Mouse (Mus musculus): ENCODE results near the gene Adra2b. TPM values are rescaled to one million over a fixed set of nuclear protein-coding genes. Genes with fewer than 3 reads are reported as not detected.

Gene Adra2b
- polyA plus RNA-seq (2014; fragmentation: Nextera tagmentation; extraction: Ambion mirVana): 20.1 and 20.7 TPM in 2 replicates

DNA sequence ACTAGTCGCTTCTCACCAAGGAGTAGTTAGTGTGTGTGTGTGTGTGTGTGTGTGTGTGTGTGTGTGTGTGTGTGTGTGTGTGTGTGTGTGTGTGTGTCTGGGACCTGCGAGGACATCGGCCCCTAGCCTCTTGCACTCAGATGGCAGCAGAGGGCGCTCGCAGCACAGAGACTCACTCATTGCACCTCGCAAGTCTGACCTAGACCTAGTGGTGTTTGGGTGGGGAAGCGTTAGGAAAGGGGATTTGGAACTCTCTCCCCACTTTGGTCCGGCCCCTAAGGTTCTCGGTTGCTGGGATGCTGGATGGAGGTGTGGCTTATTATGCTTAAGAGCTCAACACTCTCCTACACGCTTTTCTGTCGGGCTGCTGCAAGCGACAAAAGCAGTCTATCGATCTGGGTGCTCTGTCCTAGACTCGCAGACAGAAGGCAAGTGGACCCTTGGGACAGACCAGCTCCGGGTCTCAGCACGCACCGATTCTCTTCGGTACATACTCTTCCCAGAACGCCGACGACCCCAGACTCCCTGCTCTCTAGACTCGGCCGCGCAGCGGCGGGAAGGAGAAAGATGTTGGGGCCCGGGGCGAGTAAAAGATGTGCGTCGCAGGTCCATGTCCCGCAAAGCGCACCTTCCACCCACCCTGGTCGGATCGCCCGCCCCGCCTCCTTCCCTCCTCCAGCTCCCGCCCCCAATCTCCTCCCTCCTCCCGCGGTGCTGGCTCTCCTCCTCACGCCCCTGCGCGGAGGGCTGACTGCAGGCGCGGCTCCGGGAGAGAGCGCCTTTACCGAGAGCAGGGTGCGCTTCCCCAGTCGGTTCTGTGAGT is at the start of gene Adra2b:
TSS of gene Adra2b (plus strand) at position 750 of the 823 bp plus-strand sequence.
- H3K9ac ChIP-seq (ENCODE audit: low read depth, low read length): peak within 1 kb of the TSS; percentile 67
- no peaks in the 10 kb centered on the region for H3K36me3 ChIP-seq (ENCODE audit: control insufficient read depth, insufficient read depth, low read length)
- peak within 1 kb of the TSS; percentile 64 for H3K4me3 ChIP-seq (ENCODE audit: low read depth, low read length)
- WGBS: under 1% methylated on average over 48 of the region's 49 CpGs
- H3K4me2 ChIP-seq: peak within 1 kb of the TSS; percentile 89
- peaks cover 65% of the 10 kb centered on the region for H3K27me3 ChIP-seq (replicated peaks; ENCODE audit: control insufficient read depth, insufficient read depth, low read length)
- H3K4me1 ChIP-seq (replicated peaks; ENCODE audit: control insufficient read depth, insufficient read depth, low read length): peaks cover 6% of the 10 kb centered on the region
- H3K9me3 ChIP-seq (ENCODE audit: control insufficient read depth, low read length): no peaks in the 10 kb centered on the region
- H3K27ac ChIP-seq (ENCODE audit: low read depth, low read length): peak within 1 kb of the TSS; percentile 21; the same call in 1 of the 2 replicates
- ATAC-seq (replicated peaks; ENCODE audit: low FRiP score) (peak; percentile 88), DNase-seq (ENCODE audit: low spot score) (peak; percentile 83)

DNA sequence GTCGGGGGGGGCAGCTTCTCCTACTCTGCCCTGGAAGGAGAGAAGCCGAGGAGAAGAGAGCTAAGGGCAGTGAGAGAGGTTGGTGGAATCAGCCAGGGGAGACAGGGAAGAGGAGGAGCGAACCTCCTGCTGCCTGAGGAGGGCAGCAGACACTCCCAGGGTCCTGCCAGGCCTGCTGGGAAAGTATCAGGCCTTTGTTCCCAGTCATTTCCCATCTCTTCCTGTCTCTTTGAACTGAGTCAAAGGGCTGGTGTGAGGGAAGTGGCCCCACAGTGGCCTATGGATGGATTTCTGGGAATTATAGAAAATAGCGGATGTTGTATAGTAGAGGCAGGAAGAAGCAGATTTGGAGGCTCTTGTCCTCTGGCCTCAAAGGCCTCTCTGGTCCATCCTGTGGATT is 49.1 kb upstream of the Adra2b start:
- no peak overlapping the region for H3K9ac ChIP-seq (ENCODE audit: low read depth, low read length)
- no peaks in the 10 kb centered on the region for H3K36me3 ChIP-seq (ENCODE audit: control insufficient read depth, insufficient read depth, low read length)
- DNase-seq (ENCODE audit: low spot score) (no peak), ATAC-seq (replicated peaks; ENCODE audit: low FRiP score) (no peak; the same call in 1 of the 2 replicates)
- no peaks in the 10 kb centered on the region for H3K27me3 ChIP-seq (replicated peaks; ENCODE audit: control insufficient read depth, insufficient read depth, low read length)
- 45% methylated on average over 4 of the region's 4 CpGs for WGBS
- no peak overlapping the region for H3K4me2 ChIP-seq
- H3K4me3 ChIP-seq (ENCODE audit: low read depth, low read length): no peak overlapping the region
- peaks cover 4% of the 10 kb centered on the region for H3K4me1 ChIP-seq (replicated peaks; ENCODE audit: control insufficient read depth, insufficient read depth, low read length)
- no peaks in the 10 kb centered on the region for H3K9me3 ChIP-seq (ENCODE audit: control insufficient read depth, low read length)
- no peak overlapping the region for H3K27ac ChIP-seq (ENCODE audit: low read depth, low read length)

DNA sequence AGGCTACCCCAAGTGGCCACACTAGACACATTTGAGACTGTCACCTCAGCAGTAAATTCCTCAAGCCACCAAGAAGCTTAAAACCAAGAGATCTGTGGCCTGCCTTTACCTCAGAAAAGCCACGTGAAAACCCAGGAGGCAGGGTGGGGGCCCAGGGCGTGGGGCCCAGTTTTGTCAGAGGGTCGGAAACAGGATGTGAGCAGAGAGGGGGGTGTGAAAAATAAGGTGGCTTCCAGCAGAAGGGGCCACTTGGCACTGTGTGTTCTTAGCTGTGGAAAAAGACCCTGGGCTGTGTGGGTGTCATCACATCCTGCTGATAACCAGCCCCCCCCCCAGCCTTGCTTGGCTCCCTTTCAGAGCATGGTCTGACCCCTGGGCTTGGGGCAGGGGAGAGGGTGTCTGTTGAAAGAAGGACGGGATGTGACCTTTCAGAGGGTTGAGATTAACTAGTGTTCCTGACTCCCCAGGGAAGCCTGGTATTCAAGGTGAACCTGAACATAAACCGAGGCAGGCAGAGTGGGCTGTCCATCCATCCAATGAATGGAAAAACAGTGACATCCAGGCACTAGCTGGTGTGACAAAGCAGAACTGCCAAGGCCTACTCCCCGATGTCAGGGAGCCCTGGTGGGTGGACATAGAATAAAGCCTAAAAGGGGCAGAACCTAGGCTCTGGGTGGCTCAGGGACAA is 48.4 kb upstream of the Adra2b start:
- no peaks in the 10 kb centered on the region for H3K9me3 ChIP-seq (ENCODE audit: control insufficient read depth, low read length)
- H3K9ac ChIP-seq (ENCODE audit: low read depth, low read length): no peak overlapping the region
- H3K4me3 ChIP-seq (ENCODE audit: low read depth, low read length): no peak overlapping the region
- 44% methylated on average over 6 of the region's 6 CpGs for WGBS
- H3K4me1 ChIP-seq (replicated peaks; ENCODE audit: control insufficient read depth, insufficient read depth, low read length): peaks cover 4% of the 10 kb centered on the region
- no peak overlapping the region for H3K27ac ChIP-seq (ENCODE audit: low read depth, low read length)
- no peaks in the 10 kb centered on the region for H3K27me3 ChIP-seq (replicated peaks; ENCODE audit: control insufficient read depth, insufficient read depth, low read length)
- no peak overlapping the region for H3K4me2 ChIP-seq
- no peak for DNase-seq (ENCODE audit: low spot score)
- no peak for ATAC-seq (replicated peaks; ENCODE audit: low FRiP score)
- H3K36me3 ChIP-seq (ENCODE audit: control insufficient read depth, insufficient read depth, low read length): no peaks in the 10 kb centered on the region

DNA sequence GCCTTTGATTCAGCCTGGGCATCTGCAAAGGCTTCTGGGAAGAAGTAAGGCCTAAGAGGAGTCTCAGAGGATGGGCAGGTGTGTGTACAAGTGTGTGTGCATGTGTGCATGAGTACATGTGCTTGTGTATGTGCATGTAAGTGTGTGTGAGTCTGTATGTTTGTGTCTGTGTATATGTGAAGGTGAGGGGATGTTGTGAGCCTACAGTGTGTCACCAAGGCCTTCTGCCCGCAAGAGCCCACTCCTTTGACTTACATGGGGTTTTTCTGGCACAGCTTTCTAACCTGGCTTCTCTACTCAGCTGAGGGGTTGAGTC is 47.9 kb upstream of the Adra2b start:
- Histone ChIP-seq H3K27me3 (replicated peaks; ENCODE audit: control insufficient read depth, insufficient read depth, low read length) (no peaks in the 10 kb centered on the region), H3K9ac (ENCODE audit: low read depth, low read length) (no peak overlapping the region), H3K4me1 (replicated peaks; ENCODE audit: control insufficient read depth, insufficient read depth, low read length) (peaks cover 4% of the 10 kb centered on the region), H3K36me3 (ENCODE audit: control insufficient read depth, insufficient read depth, low read length) (no peaks in the 10 kb centered on the region), H3K9me3 (ENCODE audit: control insufficient read depth, low read length) (no peaks in the 10 kb centered on the region), H3K27ac (ENCODE audit: low read depth, low read length) (no peak overlapping the region), H3K4me3 (ENCODE audit: low read depth, low read length) (no peak overlapping the region), H3K4me2 (no peak overlapping the region)
- ATAC-seq (replicated peaks; ENCODE audit: low FRiP score) (no peak), DNase-seq (ENCODE audit: low spot score) (no peak)
- WGBS: 91% methylated on average over 1 of the region's 1 CpGs

DNA sequence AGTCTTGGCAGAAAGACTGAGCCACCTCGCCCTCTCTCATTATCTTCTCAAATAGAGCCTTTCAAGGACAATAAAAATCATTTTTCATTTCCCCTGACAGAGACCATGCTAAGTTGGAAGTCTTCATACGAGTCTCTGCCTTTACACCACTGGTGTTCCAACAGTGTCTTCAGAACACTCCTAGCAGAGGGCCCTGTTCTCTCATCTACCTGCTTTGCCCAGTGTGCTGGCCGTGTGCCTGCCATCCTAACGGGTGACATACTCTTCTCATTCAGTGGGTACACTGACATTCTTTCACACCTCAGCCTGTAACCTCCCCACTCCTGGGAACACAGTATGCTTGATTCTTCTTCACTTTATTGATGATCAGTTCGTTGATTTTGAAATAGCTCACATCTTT is 46.6 kb upstream of the Adra2b start:
- DNase-seq (ENCODE audit: low spot score) (no peak), ATAC-seq (replicated peaks; ENCODE audit: low FRiP score) (no peak)
- Histone ChIP-seq H3K4me1 (replicated peaks; ENCODE audit: control insufficient read depth, insufficient read depth, low read length) (peaks cover 4% of the 10 kb centered on the region), H3K9me3 (ENCODE audit: control insufficient read depth, low read length) (no peaks in the 10 kb centered on the region), H3K4me3 (ENCODE audit: low read depth, low read length) (no peak overlapping the region), H3K4me2 (no peak overlapping the region), H3K9ac (ENCODE audit: low read depth, low read length) (no peak overlapping the region), H3K27ac (ENCODE audit: low read depth, low read length) (no peak overlapping the region), H3K27me3 (replicated peaks; ENCODE audit: control insufficient read depth, insufficient read depth, low read length) (no peaks in the 10 kb centered on the region), H3K36me3 (ENCODE audit: control insufficient read depth, insufficient read depth, low read length) (no peaks in the 10 kb centered on the region)
- 76% methylated on average over 5 of the region's 5 CpGs for WGBS

DNA sequence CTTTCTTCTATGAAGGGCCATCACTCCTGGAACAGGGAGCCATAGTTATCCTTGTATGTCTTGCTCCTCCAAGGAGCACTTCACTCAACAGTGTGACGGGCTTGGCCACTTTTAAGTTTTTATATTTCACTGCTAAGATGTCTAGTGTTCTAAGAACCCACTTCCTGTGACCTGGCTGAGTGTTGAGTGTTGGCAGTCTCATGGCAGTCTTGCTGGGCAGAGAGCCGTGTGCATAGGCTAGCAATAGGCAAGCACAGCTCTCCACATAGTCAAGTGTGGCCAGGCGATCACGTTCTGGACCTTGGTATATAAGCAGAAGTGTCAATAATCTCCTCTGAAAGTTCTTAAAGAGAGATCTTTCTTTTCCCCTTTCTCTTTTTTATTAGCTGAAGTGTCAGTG is 44.9 kb upstream of the Adra2b start:
- Histone ChIP-seq H3K4me1 (replicated peaks; ENCODE audit: control insufficient read depth, insufficient read depth, low read length) (peaks cover 4% of the 10 kb centered on the region), H3K27me3 (replicated peaks; ENCODE audit: control insufficient read depth, insufficient read depth, low read length) (no peaks in the 10 kb centered on the region), H3K36me3 (ENCODE audit: control insufficient read depth, insufficient read depth, low read length) (no peaks in the 10 kb centered on the region), H3K27ac (ENCODE audit: low read depth, low read length) (no peak overlapping the region), H3K4me2 (no peak overlapping the region), H3K9ac (ENCODE audit: low read depth, low read length) (no peak overlapping the region), H3K9me3 (ENCODE audit: control insufficient read depth, low read length) (no peaks in the 10 kb centered on the region), H3K4me3 (ENCODE audit: low read depth, low read length) (no peak overlapping the region)
- WGBS: 69% methylated on average over 4 of the region's 4 CpGs
- no peak for ATAC-seq (replicated peaks; ENCODE audit: low FRiP score)
- DNase-seq (ENCODE audit: low spot score): no peak

DNA sequence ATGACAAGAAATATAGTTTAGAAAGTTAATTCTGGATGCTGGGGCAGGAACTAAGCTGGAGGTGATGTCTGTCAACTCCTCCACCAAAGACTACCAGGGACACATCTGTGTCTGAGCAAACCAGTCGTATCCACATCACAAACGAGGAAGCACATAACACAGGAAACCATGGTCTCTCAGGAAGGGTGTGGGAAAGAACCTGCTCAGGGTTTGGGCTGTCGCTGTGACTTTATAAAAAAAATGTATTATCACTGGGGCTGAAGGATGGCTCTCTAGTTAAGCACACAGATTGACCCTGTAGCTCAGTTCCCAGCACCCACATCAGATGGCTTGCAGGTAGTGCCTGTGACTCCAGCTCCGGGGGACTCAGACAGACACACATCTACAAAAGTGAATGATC is 43.9 kb upstream of the Adra2b start:
- Histone ChIP-seq H3K36me3 (ENCODE audit: control insufficient read depth, insufficient read depth, low read length) (no peaks in the 10 kb centered on the region), H3K4me2 (no peak overlapping the region), H3K4me3 (ENCODE audit: low read depth, low read length) (no peak overlapping the region), H3K9me3 (ENCODE audit: control insufficient read depth, low read length) (no peaks in the 10 kb centered on the region), H3K9ac (ENCODE audit: low read depth, low read length) (no peak overlapping the region), H3K27ac (ENCODE audit: low read depth, low read length) (no peak overlapping the region), H3K27me3 (replicated peaks; ENCODE audit: control insufficient read depth, insufficient read depth, low read length) (no peaks in the 10 kb centered on the region), H3K4me1 (replicated peaks; ENCODE audit: control insufficient read depth, insufficient read depth, low read length) (peaks cover 4% of the 10 kb centered on the region)
- WGBS: 46% methylated on average over 4 of the region's 4 CpGs
- DNase-seq (ENCODE audit: low spot score) (no peak), ATAC-seq (replicated peaks; ENCODE audit: low FRiP score) (no peak)

DNA sequence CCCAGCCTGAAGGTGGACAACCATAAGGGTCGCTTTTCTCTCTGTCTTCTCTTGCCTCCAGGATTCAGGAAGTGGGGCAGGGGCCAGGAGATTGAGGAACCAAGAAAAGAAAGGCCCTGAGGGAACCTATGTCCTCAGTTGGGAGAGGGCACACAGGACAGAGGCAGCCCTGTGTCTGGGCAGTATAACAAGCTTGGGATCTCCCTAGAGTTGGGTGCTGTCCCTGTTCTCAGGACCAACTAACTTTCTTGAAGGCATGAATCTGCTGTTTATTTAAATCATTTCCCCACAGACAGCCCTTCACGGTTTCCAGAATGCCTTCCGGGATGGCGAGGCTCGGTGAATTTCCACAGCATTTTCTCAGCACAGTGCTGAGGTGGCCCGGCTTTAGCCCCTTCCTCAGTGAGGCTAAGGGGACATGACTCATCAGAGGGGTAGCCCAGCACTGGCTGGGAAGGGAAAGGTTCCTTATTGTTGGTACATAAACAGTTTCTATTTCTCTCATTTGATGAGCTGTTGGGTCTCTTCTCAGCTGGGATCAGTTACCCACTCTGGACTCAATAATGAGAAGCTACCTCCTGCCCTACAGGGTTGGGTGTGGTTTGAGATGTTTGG is 40.2 kb upstream of the Adra2b start:
- Histone ChIP-seq H3K9ac (ENCODE audit: low read depth, low read length) (no peak overlapping the region), H3K27me3 (replicated peaks; ENCODE audit: control insufficient read depth, insufficient read depth, low read length) (no peaks in the 10 kb centered on the region), H3K4me3 (ENCODE audit: low read depth, low read length) (no peak overlapping the region), H3K36me3 (ENCODE audit: control insufficient read depth, insufficient read depth, low read length) (no peaks in the 10 kb centered on the region), H3K4me2 (no peak overlapping the region), H3K27ac (ENCODE audit: low read depth, low read length) (no peak overlapping the region), H3K4me1 (replicated peaks; ENCODE audit: control insufficient read depth, insufficient read depth, low read length) (no peaks in the 10 kb centered on the region), H3K9me3 (ENCODE audit: control insufficient read depth, low read length) (no peaks in the 10 kb centered on the region)
- WGBS: 64% methylated on average over 6 of the region's 6 CpGs
- ATAC-seq (replicated peaks; ENCODE audit: low FRiP score) (no peak), DNase-seq (ENCODE audit: low spot score) (peak; percentile 27)
